Mouse (Mus musculus): ENCODE data around the gene Sept3.
A peak's percentile ranks its signal among the peaks of the same experiment; 100 is the strongest.

The Sept3 gene

DNA sequence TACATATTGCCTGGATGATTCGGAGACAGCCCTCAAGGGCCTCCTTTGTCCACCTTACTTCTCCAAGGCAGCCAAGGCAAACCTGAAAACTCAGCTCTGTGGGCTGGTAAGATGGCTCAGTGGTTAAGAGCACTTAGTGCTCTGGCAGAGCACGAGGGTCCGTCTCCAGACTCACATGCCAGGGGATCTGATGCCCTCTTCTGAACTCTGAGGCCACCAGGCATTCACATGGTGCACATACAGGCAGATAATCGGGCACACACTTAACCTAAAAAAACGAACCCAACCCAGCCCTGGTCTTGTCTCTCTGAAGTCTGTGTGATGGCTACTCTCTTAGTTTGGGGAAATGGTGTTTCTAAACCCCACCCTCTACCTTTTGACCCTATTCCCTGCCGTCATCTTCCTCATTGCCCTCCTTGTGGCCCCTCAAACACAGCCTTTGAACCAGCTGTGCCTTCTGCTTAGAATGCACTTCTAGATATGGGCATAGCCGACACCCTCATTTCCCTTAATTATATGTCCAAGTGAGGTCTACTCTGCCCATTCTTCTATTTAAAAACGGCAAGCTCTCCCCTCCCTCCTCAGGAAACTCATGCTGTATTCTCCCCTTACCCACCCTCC is 65.1 kb downstream of the Sept3 start:
- peak; percentile 26 for DNase-seq (ENCODE audit: low read depth)

DNA sequence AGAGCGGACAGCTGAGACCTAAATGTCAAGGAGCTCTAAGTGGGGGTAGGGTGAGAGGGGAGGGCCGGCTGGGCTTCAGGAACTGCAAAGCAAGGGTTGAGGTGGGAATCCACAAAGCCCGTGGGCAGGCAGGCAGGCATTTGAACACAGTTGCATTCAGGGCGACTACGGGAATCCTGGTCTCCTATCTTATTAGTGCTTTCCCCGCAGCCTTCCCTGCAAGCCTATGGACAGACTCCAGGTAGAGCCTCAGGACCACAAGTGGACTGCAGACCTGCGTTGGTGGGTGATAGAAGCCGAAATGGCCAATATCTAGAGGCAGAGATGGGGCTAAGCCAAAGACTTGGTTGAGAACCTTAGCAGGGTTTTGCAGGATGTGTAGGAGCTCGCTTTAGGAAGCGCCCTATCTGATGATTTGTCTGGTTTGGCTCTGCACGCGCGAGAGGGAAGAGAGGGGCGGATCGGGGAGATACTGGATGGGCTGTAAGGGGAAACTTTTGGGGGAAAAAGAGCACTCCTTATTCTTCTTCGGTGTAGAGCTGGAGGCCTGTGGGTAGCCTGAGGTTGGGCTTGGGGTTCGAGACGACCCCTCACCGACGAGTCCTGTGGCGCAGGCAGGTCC is 65.8 kb downstream of the Sept3 start:
- DNase-seq (ENCODE audit: low read depth) = peak; percentile 24

DNA sequence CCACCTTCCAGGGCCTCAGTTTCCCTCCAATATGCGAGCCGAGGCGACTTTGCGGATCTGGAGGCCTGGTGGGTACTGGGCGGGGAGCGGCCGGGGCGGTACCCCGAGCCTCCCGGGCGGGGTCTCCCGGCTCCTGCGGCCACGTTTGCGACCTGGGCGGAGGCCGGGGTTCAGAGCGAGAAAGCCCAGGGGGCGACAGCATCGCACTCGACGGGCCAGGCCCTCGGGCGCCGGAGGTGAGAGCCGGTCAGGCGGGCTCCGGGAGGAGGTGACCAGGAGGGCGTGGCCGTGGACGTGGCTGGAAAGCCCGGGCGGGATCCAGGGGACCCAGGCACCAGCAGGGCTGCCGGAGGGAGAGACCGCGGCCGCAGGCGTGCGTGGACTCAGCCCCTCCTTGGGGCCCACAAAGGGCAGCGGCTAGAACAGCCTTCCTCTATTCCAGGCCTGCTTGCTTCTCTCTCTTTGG is 66.4 kb downstream of the Sept3 start:
- peak; percentile 28 for DNase-seq (ENCODE audit: low read depth)

DNA sequence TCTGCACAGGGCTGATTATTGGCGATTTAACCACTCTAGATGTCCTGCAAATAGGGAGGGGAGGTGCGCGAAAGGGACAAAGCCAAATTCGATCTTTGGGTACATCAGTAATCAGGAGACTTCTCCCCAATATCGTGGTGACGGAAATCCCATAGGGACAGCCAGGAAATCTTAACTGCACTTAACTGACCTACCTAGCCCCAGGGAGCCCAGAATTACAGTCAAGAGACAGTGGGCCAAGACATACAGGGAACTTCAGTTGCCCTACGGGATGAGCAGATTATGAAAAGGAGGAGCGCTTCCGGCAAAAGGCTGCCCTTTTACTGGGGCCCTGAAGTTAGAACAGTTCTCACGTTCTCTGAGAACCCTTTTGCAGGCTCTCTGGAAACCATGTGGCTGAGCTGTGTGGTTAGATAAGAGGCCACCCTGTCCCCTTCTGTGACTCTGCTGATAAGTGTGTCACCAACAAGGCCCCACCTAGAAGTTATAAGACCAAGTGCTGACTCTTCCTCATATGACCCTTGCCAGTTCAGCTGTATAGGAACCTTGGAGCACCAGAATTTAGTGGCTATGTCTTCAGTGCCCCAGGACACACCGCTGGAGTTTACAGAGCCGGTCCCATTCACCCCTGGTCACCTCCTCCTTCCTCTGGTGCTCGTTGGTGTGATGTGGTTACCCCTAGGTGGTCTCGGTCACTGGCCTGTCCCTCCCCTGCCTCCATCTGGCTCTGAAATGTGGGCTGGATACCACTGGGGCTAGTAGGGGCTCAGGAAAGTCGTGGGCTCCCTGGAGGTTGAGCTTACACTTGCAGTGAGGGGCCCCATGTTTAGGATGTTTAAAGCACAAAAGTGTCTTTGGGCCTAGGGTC is 67.2 kb downstream of the Sept3 start:
- DNase-seq (ENCODE audit: low read depth) = peak; percentile 47

DNA sequence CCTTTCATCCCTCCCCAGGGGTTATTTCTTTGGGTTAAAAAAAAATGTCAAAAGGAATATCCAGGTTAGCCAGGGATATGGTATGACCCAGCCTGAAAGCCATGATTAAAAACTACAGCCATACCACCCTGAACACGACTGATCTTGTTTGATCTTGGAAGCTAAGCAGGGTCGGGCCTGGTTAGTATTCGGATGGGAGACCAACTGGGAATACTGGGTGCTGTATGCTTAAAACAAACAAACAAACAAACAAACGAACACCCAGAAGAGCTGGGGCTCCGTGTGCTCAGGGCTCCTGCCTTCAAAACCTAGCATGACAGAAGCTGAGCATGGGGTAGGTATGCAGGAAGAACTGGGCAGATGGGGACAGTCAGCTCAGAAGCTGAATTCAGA is 67.8 kb downstream of the Sept3 start:
- DNase-seq (ENCODE audit: low read depth) = peak; percentile 35

DNA sequence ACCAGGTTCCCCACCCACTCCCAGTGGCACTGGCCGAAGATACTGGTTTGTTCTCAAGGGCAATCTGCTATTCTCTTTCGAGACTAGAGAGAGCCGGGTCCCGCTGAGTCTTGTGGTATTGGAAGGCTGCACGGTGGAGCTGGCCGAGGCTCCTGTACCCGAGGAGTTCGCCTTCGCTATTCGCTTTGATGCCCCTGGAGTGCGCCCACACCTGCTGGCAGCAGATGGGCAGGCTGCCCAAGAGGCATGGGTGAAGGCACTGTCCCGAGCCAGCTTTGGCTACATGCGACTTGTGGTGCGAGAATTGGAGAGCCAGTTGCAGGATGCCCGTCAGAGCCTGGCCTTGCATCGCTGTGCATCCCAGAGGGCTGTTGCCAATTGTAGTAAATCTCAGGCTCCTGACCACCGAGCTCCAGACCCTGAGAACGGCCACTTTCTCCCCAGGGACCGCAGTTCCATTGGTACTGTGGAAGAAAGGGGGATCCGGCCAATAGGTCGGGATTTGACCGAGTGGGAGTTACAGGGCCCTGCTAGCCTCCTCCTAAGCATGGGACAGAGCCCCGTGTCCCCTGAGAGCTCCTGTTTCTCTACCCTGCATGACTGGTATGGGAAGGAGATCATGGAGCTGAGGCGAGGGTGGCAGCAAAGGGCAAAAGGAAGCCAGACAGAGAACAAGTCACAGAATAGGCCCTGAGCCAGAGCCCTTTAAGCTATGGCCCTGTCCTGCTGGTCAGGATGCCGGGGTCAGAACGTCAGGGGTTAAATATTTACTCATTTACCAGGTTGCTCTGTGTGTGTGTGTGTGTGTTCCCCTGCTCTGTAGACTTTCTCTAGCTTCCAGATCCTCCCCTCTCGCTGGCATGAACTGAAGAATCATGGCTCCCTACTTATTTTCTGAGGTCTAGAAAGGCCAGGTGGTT is 68.9 kb downstream of the Sept3 start:
- DNase-seq (ENCODE audit: low read depth) = no peak
